Mouse (Mus musculus): Measurements from ENCODE around the gene Emb. TPM values are rescaled to one million over a fixed set of nuclear protein-coding genes. Genes with fewer than 3 reads are reported as not detected.

The Emb gene
- polyA plus RNA-seq, 1 experiment: 6.2 TPM

Other genes with a start within 250 kb of the Emb start
- 16.5 and 20.4 TPM in 2 replicates for gene Parp8, start 183.0 kb upstream of the Emb start, polyA plus RNA-seq (2012; rRNA removed)
- 0.04 TPM in 1 of 2 replicates, not detected in the other for gene Gm17509, start 12.5 kb downstream of the Emb start, polyA plus RNA-seq (2012; rRNA removed)